ENCODE assay signal across 21 mouse cellular contexts in the genomic region with DNA sequence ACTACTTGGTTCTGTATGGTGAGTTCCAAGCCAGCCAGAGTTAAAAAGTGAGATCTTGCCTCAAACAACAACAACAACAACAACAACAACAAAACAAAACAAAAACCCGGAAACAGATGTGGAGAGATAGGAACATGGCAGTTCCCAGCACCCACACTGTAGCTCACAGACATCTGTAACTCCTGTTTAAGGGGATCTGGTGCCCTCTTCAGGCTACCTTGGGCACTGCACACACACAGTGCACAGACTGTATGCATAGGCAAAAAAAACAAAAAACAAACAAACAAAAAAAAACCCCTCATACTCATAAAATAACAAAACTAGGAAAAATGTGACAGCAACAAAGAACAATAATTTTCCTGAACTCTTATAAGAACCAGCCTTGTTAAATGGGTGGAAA. TPM values are rescaled to one million over a fixed set of nuclear protein-coding genes. Genes with fewer than 3 reads are reported as not detected.
DNase-seq lines count a peak whose midpoint lies in the region; ATAC-seq and TF ChIP-seq lines count a peak whose summit lies in the region.
"Had no signal": no experiment of that assay in that cellular context is flagged by ENCODE, and none has a peak within 500 bp of the region (broad histone marks: within the 10 kb centered on the region; RNA-seq: fewer than 3 reads in every experiment).

No protein-coding gene starts in this region.

- no peak for TF ChIP-seq EP300 in CH12.LX (IDR thresholded peaks at IDR 0.05; ENCODE audit: low read length)

- DNase-seq in forebrain, postnatal 0 days, result no peak
- DNase-seq in forebrain, embryonic 11.5 days (ENCODE audit: low spot score), result no peak
- DNase-seq in liver, adult 2 months (ENCODE audit: extremely low read depth, low read depth, low spot score), result no peak
- DNase-seq in liver (no peak), CH12.LX (ENCODE audit: extremely low read depth) (no peak)
- peak; percentile 34 for DNase-seq in induced T-regulatory cell, adult 2 months (ENCODE audit: low read depth)
- DNase-seq in spleen, postnatal 36 days (ENCODE audit: low spot score in 2 of 2), result no peak
- DNase-seq in right cerebral cortex, postnatal 4 days, result no peak
- DNase-seq: adrenal gland, postnatal 36 days; gastrocnemius, postnatal 14 days; heart, postnatal 14 days; right cerebral cortex, postnatal 25 days; thymus, postnatal 25 days had no signal

- TF ChIP-seq POLR2A in liver, adult 2 months (IDR thresholded peaks at IDR 0.05; ENCODE audit: extremely low read depth, insufficient read depth, low read length), result no peak
- no peak for TF ChIP-seq POLR2A in CH12.LX (IDR thresholded peaks at IDR 0.05; ENCODE audit: low read depth, low read length)

- 92% methylated on average over 1 of the region's 1 CpGs for WGBS in forebrain, postnatal 0 days
- 89% methylated on average over 1 of the region's 1 CpGs for WGBS in forebrain, embryonic 11.5 days
- 93% methylated on average over 1 of the region's 1 CpGs for WGBS in liver, adult 2 months

- H3K4me2 ChIP-seq in forebrain, postnatal 0 days (ENCODE audit: low read depth), result no peak overlapping the region
- H3K4me2 ChIP-seq in forebrain, embryonic 11.5 days (ENCODE audit: low read depth, low read length, severe bottlenecking), result no peak overlapping the region
- H3K4me2 ChIP-seq in CH12.LX (ENCODE audit: insufficient read depth, low read depth, poor library complexity, severe bottlenecking), result no peak overlapping the region
- H3K4me2 ChIP-seq: hindbrain, embryonic 15.5 days; midbrain, embryonic 15.5 days had no signal

- no peak overlapping the region for H3K27ac ChIP-seq in forebrain, postnatal 0 days (ENCODE audit: low read depth, low read length)
- H3K27ac ChIP-seq in forebrain, embryonic 11.5 days (ENCODE audit: low read depth, low read length), result no peak overlapping the region
- H3K27ac ChIP-seq in liver, adult 2 months (replicated peaks; ENCODE audit: insufficient read depth, low read depth, low read length), result no peak overlapping the region
- no peak overlapping the region for H3K27ac ChIP-seq in CH12.LX (ENCODE audit: insufficient read depth, low read depth)
- H3K27ac ChIP-seq: embryonic facial prominence, embryonic 10.5 days; hindbrain, embryonic 15.5 days; midbrain, embryonic 15.5 days had no signal

- in situ Hi-C loops in CH12.LX (cut with MboI; ENCODE audit: low pct_ligation_motif_present, low pct_unique_long_range_greater_than_20kb, low sequenced_read_pairs), result no loop called here

- dilution Hi-C loops in CH12.LX (cut with MboI; ENCODE audit: extremely low pct_ligation_motif_present, extremely low pct_unique_long_range_greater_than_20kb, low sequenced_read_pairs), result no loop called here

- H3K36me3 ChIP-seq in forebrain, postnatal 0 days (ENCODE audit: insufficient read depth), result peaks cover 9% of the 10 kb centered on the region
- H3K36me3 ChIP-seq in forebrain, embryonic 11.5 days (ENCODE audit: control insufficient read depth, insufficient read depth, low read length), result peaks cover 17% of the 10 kb centered on the region
- peaks cover 7% of the 10 kb centered on the region for H3K36me3 ChIP-seq in liver, adult 2 months (ENCODE audit: control insufficient read depth, insufficient read depth, low read length)
- H3K36me3 ChIP-seq in CH12.LX (replicated peaks in 1 of 2; ENCODE audit: control insufficient read depth in 1 of 2, insufficient read depth in 1 of 2, low read length in 1 of 2), result peaks cover 0 to 31% of the 10 kb centered on the region in 2 experiments
- H3K36me3 ChIP-seq: midbrain, embryonic 15.5 days had no signal

- H3K4me1 ChIP-seq in forebrain, postnatal 0 days (ENCODE audit: insufficient read depth), result 0 out of 2 replicates have a peak, but pooled peaks cover under 1% of the 10 kb centered on the region
- peaks cover 7% of the 10 kb centered on the region; the same call in 1 of the 2 replicates for H3K4me1 ChIP-seq in forebrain, embryonic 11.5 days (replicated peaks; ENCODE audit: control insufficient read depth, insufficient read depth, low read length)
- H3K4me1 ChIP-seq in liver, adult 2 months (ENCODE audit: control insufficient read depth, insufficient read depth, low read length), result peaks cover 29% of the 10 kb centered on the region
- H3K4me1 ChIP-seq in CH12.LX (ENCODE audit: control insufficient read depth in 1 of 2, insufficient read depth in 2 of 2), result peaks cover under 1 to 6% of the 10 kb centered on the region in 2 experiments; a peak in 3 of 4 replicates

- H3K79me2 ChIP-seq in liver, adult 2 months (ENCODE audit: control insufficient read depth, insufficient read depth, low read length), result peaks cover 71% of the 10 kb centered on the region
- H3K79me2 ChIP-seq in CH12.LX (replicated peaks; ENCODE audit: control insufficient read depth, extremely low read depth, insufficient read depth, poor library complexity, severe bottlenecking), result no peaks in the 10 kb centered on the region

- no peak; the same call in 1 of the 2 replicates for TF ChIP-seq RAD21 in CH12.LX (IDR thresholded peaks at IDR 0.05; ENCODE audit: low read depth, low read length)

- ATAC-seq in forebrain, postnatal 0 days, result no peak
- ATAC-seq in forebrain, embryonic 11.5 days (replicated peaks; ENCODE audit: low FRiP score), result no peak
- ATAC-seq: activated CD4-positive, CD25-positive, alpha-beta regulatory T cell, adult 4 months; forebrain, embryonic 16.5 days; midbrain, embryonic 15.5 days had no signal

- no peak overlapping the region for H3K9ac ChIP-seq in forebrain, postnatal 0 days
- H3K9ac ChIP-seq in forebrain, embryonic 11.5 days (ENCODE audit: low read length), result no peak overlapping the region
- H3K9ac ChIP-seq in liver, adult 2 months (ENCODE audit: low read depth, low read length), result no peak overlapping the region
- no peak overlapping the region for H3K9ac ChIP-seq in CH12.LX (ENCODE audit: insufficient read depth, low read depth)
- H3K9ac ChIP-seq: hindbrain, embryonic 15.5 days; midbrain, embryonic 15.5 days had no signal

- no peak overlapping the region for H3K4me3 ChIP-seq in forebrain, postnatal 0 days (ENCODE audit: low read depth, low read length)
- no peak overlapping the region for H3K4me3 ChIP-seq in forebrain, embryonic 11.5 days (ENCODE audit: low read depth, low read length)
- H3K4me3 ChIP-seq in liver, adult 2 months (ENCODE audit: insufficient read depth, low read depth, low read length), result no peak overlapping the region
- no peak overlapping the region for H3K4me3 ChIP-seq in CH12.LX (replicated peaks in 1 of 3; ENCODE audit: low read depth in 2 of 3, low read length in 2 of 3, poor library complexity in 1 of 3)
- H3K4me3 ChIP-seq: embryonic facial prominence, embryonic 10.5 days; erythroblast, embryonic 14.5 days; hindbrain, embryonic 15.5 days; midbrain, embryonic 15.5 days had no signal

- peak; percentile 45 for TF ChIP-seq CTCF in forebrain, postnatal 0 days (IDR thresholded peaks at IDR 0.05; ENCODE audit: low read depth)
- peak; percentile 40; the same call in 1 of the 2 replicates for TF ChIP-seq CTCF in liver, adult 2 months (IDR thresholded peaks at IDR 0.05; ENCODE audit: low read depth, low read length)
- peak; percentile 7 to 26; a peak in 2 of 4 replicates for TF ChIP-seq CTCF in CH12.LX (conservative IDR thresholded peaks at IDR 0.05 in 1 of 2, IDR thresholded peaks at IDR 0.05 in 1 of 2; ENCODE audit: low read depth in 2 of 2, low read length in 2 of 2)

- H3K9me3 ChIP-seq in forebrain, postnatal 0 days (ENCODE audit: low read length), result no peaks in the 10 kb centered on the region
- H3K9me3 ChIP-seq in forebrain, embryonic 11.5 days (ENCODE audit: control insufficient read depth, low read length), result peaks cover 2% of the 10 kb centered on the region; the same call in 1 of the 2 replicates
- H3K9me3 ChIP-seq in CH12.LX (replicated peaks; ENCODE audit: low read length), result peaks cover 8% of the 10 kb centered on the region
- H3K9me3 ChIP-seq: hindbrain, embryonic 15.5 days; midbrain, embryonic 15.5 days had no signal

- H3K27me3 ChIP-seq in forebrain, postnatal 0 days (ENCODE audit: insufficient read depth, low read length), result no peaks in the 10 kb centered on the region
- no peaks in the 10 kb centered on the region for H3K27me3 ChIP-seq in forebrain, embryonic 11.5 days (ENCODE audit: control insufficient read depth, insufficient read depth, low read length)
- H3K27me3 ChIP-seq in liver, adult 2 months (ENCODE audit: control insufficient read depth, insufficient read depth, low read length), result no peaks in the 10 kb centered on the region
- H3K27me3 ChIP-seq in CH12.LX (replicated peaks), result no peaks in the 10 kb centered on the region
- H3K27me3 ChIP-seq: hindbrain, embryonic 15.5 days; midbrain, embryonic 15.5 days had no signal

RNA-seq across cellular contexts. Expression of a gene that starts 8.7 kb away (rescaled TPM):
- 86.6 and 102 TPM in 2 replicates for total RNA-seq in forebrain, postnatal 0 days (2014; rRNA removed)
- 75.4 and 81.0 TPM in 2 replicates for polyA plus RNA-seq in forebrain, postnatal 0 days (2015; fragmentation: Nextera tagmentation; extraction: Ambion mirVana)
- polyA plus RNA-seq in forebrain, embryonic 11.5 days (2014; fragmentation: Nextera tagmentation; extraction: Ambion mirVana), result 78.5 and 88.6 TPM in 2 replicates
- 25.2 and 36.7 TPM in 2 replicates for total RNA-seq in liver, adult 2 months (2014; rRNA removed)
- 32.7 and 32.9 TPM in 2 replicates for polyA plus RNA-seq in liver, adult 2 months (2012; rRNA removed)
- 2.6 and 3.4 TPM in 2 replicates for total RNA-seq in CH12.LX (2012; rRNA removed)
- total RNA-seq in CH12.LX (2014; rRNA removed), result 2.3 TPM in 2 replicates
- polyA plus RNA-seq in CH12.LX (2012; ENCODE audit: insufficient read length, low read depth), result 6.7 and 8.1 TPM in 2 replicates

RNA-seq across cellular contexts. Expression of a gene that starts 33.2 kb away (rescaled TPM):
- total RNA-seq in forebrain, postnatal 0 days (2014; rRNA removed), result not detected in 2 replicates
- 0.10 and 0.30 TPM in 2 replicates for polyA plus RNA-seq in forebrain, postnatal 0 days (2015; fragmentation: Nextera tagmentation; extraction: Ambion mirVana)
- polyA plus RNA-seq in forebrain, embryonic 11.5 days (2014; fragmentation: Nextera tagmentation; extraction: Ambion mirVana), result 0.33 and 0.47 TPM in 2 replicates
- 6.0 and 9.9 TPM in 2 replicates for total RNA-seq in liver, adult 2 months (2014; rRNA removed)
- 2.9 and 3.0 TPM in 2 replicates for polyA plus RNA-seq in liver, adult 2 months (2012; rRNA removed)
- total RNA-seq in CH12.LX (2012; rRNA removed) (0.13 TPM in 1 of 2 replicates, not detected in the other), CH12.LX (2014; rRNA removed) (not detected in 2 replicates)
- polyA plus RNA-seq in CH12.LX (2012; ENCODE audit: insufficient read length, low read depth), result 0.43 and 0.53 TPM in 2 replicates
- total RNA-seq: gastrocnemius, postnatal 14 days; layer of hippocampus, postnatal 10 days; left cerebral cortex, postnatal 36 days had no signal
- polyA plus RNA-seq: erythroblast, embryonic 14.5 days had no signal

RNA-seq across cellular contexts. Expression of a gene that starts 58.8 kb away (rescaled TPM):
- total RNA-seq in forebrain, postnatal 0 days (2014; rRNA removed), result 34.2 and 36.7 TPM in 2 replicates
- polyA plus RNA-seq in forebrain, postnatal 0 days (2015; fragmentation: Nextera tagmentation; extraction: Ambion mirVana), result 23.4 and 25.7 TPM in 2 replicates
- 26.5 and 27.4 TPM in 2 replicates for polyA plus RNA-seq in forebrain, embryonic 11.5 days (2014; fragmentation: Nextera tagmentation; extraction: Ambion mirVana)
- 4.1 and 5.0 TPM in 2 replicates for total RNA-seq in liver, adult 2 months (2014; rRNA removed)
- 3.3 and 4.5 TPM in 2 replicates for polyA plus RNA-seq in liver, adult 2 months (2012; rRNA removed)
- total RNA-seq in CH12.LX (2012; rRNA removed), result 25.1 and 30.1 TPM in 2 replicates
- 25.6 and 29.6 TPM in 2 replicates for total RNA-seq in CH12.LX (2014; rRNA removed)
- 24.7 and 26.2 TPM in 2 replicates for polyA plus RNA-seq in CH12.LX (2012; ENCODE audit: insufficient read length, low read depth)

RNA-seq across cellular contexts. Expression of a gene that starts 59.0 kb away (rescaled TPM):
- 37.6 and 38.7 TPM in 2 replicates for total RNA-seq in forebrain, postnatal 0 days (2014; rRNA removed)
- polyA plus RNA-seq in forebrain, postnatal 0 days (2015; fragmentation: Nextera tagmentation; extraction: Ambion mirVana), result 54.7 and 58.9 TPM in 2 replicates
- 57.4 and 60.3 TPM in 2 replicates for polyA plus RNA-seq in forebrain, embryonic 11.5 days (2014; fragmentation: Nextera tagmentation; extraction: Ambion mirVana)
- total RNA-seq in liver, adult 2 months (2014; rRNA removed), result 4.5 and 5.6 TPM in 2 replicates
- polyA plus RNA-seq in liver, adult 2 months (2012; rRNA removed), result 15.2 and 16.4 TPM in 2 replicates
- total RNA-seq in CH12.LX (2012; rRNA removed) (34.9 and 35.3 TPM in 2 replicates), CH12.LX (2014; rRNA removed) (11.6 and 14.6 TPM in 2 replicates)
- 55.0 and 57.0 TPM in 2 replicates for polyA plus RNA-seq in CH12.LX (2012; ENCODE audit: insufficient read length, low read depth)
